Comparison of ENCODE assay signal across 8 mouse cellular contexts in genomic region chr12:8499871-8500596, GRCm38 (mm10). TPM values are rescaled to one million over a fixed set of nuclear protein-coding genes. Genes with fewer than 3 reads are reported as not detected.
DNase-seq lines count a peak whose midpoint lies in the region; ATAC-seq and TF ChIP-seq lines count a peak whose summit lies in the region.

Gene Rhob (minus strand): TSS chr12:8500009.

- peak; percentile 99 for TF ChIP-seq POLR2A in cortical plate, adult 2 months (IDR thresholded peaks at IDR 0.05; ENCODE audit: extremely low read depth, insufficient read depth, low read length)

- ATAC-seq in activated CD4-positive, CD25-positive, alpha-beta regulatory T cell, adult 4 months, result peak; percentile 82
- ATAC-seq in megakaryocyte progenitor cell, adult 5-6 weeks (replicated peaks; ENCODE audit: poor library complexity), result peak; percentile 72

- H3K4me1 ChIP-seq in cortical plate, adult 2 months (ENCODE audit: control insufficient read depth, insufficient read depth, low read length), result peaks cover 3% of the 10 kb centered on the region; the same call in 1 of the 2 replicates

- H3K27ac ChIP-seq in cortical plate, adult 2 months (ENCODE audit: insufficient read depth, low read length), result peak within 1 kb of the TSS; percentile 95

- TF ChIP-seq CTCF in cortical plate, adult 2 months (IDR thresholded peaks at IDR 0.05; ENCODE audit: extremely low read depth, insufficient read depth, low read length), result no peak

- peak within 1 kb of the TSS; percentile 94 for H3K4me3 ChIP-seq in cortical plate, adult 2 months (ENCODE audit: insufficient read depth, low read length)

- peak; percentile 91 for DNase-seq in gastrocnemius, postnatal 10 days
- DNase-seq in induced T-regulatory cell, adult 2 months (ENCODE audit: low read depth), result peak; percentile 87
- DNase-seq in left cerebral cortex, adult 9 months (ENCODE audit: low spot score in 2 of 2), result peak; percentile 98 to 99
- peak; percentile 94 for DNase-seq in right cerebral cortex, postnatal 14 days
- peak; percentile 93 to 98 for DNase-seq in urinary bladder, postnatal 36 days (ENCODE audit: low spot score in 2 of 2)

RNA-seq across cellular contexts. Expression of gene Rhob, which starts in this region (rescaled TPM):
- under 1 TPM; 0.59 to 0.83 TPM for polyA plus RNA-seq in activated CD4-positive, CD25-positive, alpha-beta regulatory T cell, adult 4 months (2017; shearing (Covaris generic))
- 353 and 368 TPM in 2 replicates for polyA plus RNA-seq in cortical plate, adult 2 months (2012; rRNA removed)
- 10 to 100 TPM; 80.5 to 82.4 TPM for total RNA-seq in gastrocnemius, postnatal 10 days (2021)
- 112 and 160 TPM in 2 replicates for total RNA-seq in megakaryocyte progenitor cell, adult 5-6 weeks (2015)
- total RNA-seq in megakaryocyte progenitor cell, adult 5-6 weeks (2017), result 50.4 and 64.6 TPM in 2 replicates

Comparison
In these comparisons a context has a peak if more than half of its experiments do, and no peak if none do; other contexts are left out.
1. Peak in every context shown above with its lines: DNase-seq, ATAC-seq, H3K4me3 ChIP-seq and H3K27ac ChIP-seq.
2. RNA of gene Rhob (polyA plus RNA-seq): 353 to 368 TPM in cortical plate, adult 2 months; 0.59 to 0.83 TPM in activated CD4-positive, CD25-positive, alpha-beta regulatory T cell, adult 4 months; every median in the first group is over 100 times any median in the second.
3. Peak in ATAC-seq in activated CD4-positive, CD25-positive, alpha-beta regulatory T cell, adult 4 months; RNA of the gene not detected or under 1 TPM.